In genomic region chr10:82170808-82171207, GRCm38 (mm10) we compare ENCODE assay signal across 9 mouse cellular contexts. TPM values are rescaled to one million over a fixed set of nuclear protein-coding genes. Genes with fewer than 3 reads are reported as not detected.
A peak's percentile ranks its signal among the peaks of the same experiment; 100 is the strongest.
DNase-seq lines count a peak whose midpoint lies in the region; ATAC-seq lines count a peak whose summit lies in the region.
"Had no signal": no experiment of that assay in that cellular context is flagged by ENCODE, and none has a peak within 500 bp of the region (broad histone marks: within the 10 kb centered on the region; RNA-seq: fewer than 3 reads in every experiment).

No protein-coding gene starts in this region.

- no peak overlapping the region for H3K9ac ChIP-seq in kidney, embryonic 16.5 days (replicated peaks; ENCODE audit: low read length)
- H3K9ac ChIP-seq: embryonic facial prominence, embryonic 15.5 days had no signal

- H3K9me3 ChIP-seq in kidney, embryonic 16.5 days (ENCODE audit: low read length) = no peaks in the 10 kb centered on the region; the same call in 1 of the 2 replicates
- H3K9me3 ChIP-seq in forebrain, embryonic 10.5 days = peaks cover 41% of the 10 kb centered on the region
- H3K9me3 ChIP-seq: embryonic facial prominence, embryonic 15.5 days had no signal

- WGBS in kidney, embryonic 16.5 days = 62% methylated on average over 2 of the region's 2 CpGs
- WGBS in forebrain, embryonic 10.5 days = 62% methylated on average over 2 of the region's 2 CpGs

- H3K4me3 ChIP-seq in kidney, embryonic 16.5 days (ENCODE audit: low read length) = no peak overlapping the region
- no peak overlapping the region for H3K4me3 ChIP-seq in forebrain, embryonic 10.5 days
- H3K4me3 ChIP-seq: embryonic facial prominence, embryonic 15.5 days had no signal

- no peaks in the 10 kb centered on the region for H3K27me3 ChIP-seq in kidney, embryonic 16.5 days (ENCODE audit: insufficient read depth, low read length)
- no peaks in the 10 kb centered on the region for H3K27me3 ChIP-seq in forebrain, embryonic 10.5 days (ENCODE audit: poor library complexity, severe bottlenecking)
- H3K27me3 ChIP-seq: embryonic facial prominence, embryonic 15.5 days had no signal

- H3K27ac ChIP-seq in kidney, embryonic 16.5 days (ENCODE audit: low read length) = no peak overlapping the region
- no peak overlapping the region for H3K27ac ChIP-seq in forebrain, embryonic 10.5 days
- H3K27ac ChIP-seq: embryonic facial prominence, embryonic 15.5 days had no signal

- H3K36me3 ChIP-seq in kidney, embryonic 16.5 days (ENCODE audit: insufficient read depth, low read length) = no peaks in the 10 kb centered on the region
- H3K36me3 ChIP-seq in forebrain, embryonic 10.5 days (replicated peaks) = no peaks in the 10 kb centered on the region
- H3K36me3 ChIP-seq: embryonic facial prominence, embryonic 15.5 days had no signal

- peak; percentile 8 to 13 for DNase-seq in cerebellum, adult 18-20 months
- DNase-seq in kidney, postnatal 36 days = peak; percentile 4 to 8
- peak; percentile 11 for DNase-seq in MEL-GATA-1-ER (ENCODE audit: extremely low read depth, low read depth)
- DNase-seq in lung, postnatal 14 days = peak; percentile 11
- DNase-seq in forebrain, embryonic 10.5 days (ENCODE audit: extremely low spot score, low spot score) = no peak

- H3K4me2 ChIP-seq in kidney, embryonic 16.5 days (replicated peaks; ENCODE audit: low read depth, low read length) = no peak overlapping the region
- H3K4me2 ChIP-seq: embryonic facial prominence, embryonic 15.5 days had no signal

- no peak for ATAC-seq in cerebellum, adult (ENCODE audit: insufficient number of reproducible peaks, low FRiP score, low TSS enrichment)
- no peak for ATAC-seq in kidney, embryonic 16.5 days (ENCODE audit: low FRiP score, low TSS enrichment)
- no peak for ATAC-seq in monocyte, adult 5-6 weeks (replicated peaks; ENCODE audit: insufficient number of reproducible peaks, low FRiP score, low TSS enrichment, poor library complexity, severe bottlenecking)

- H3K4me1 ChIP-seq in kidney, embryonic 16.5 days (ENCODE audit: insufficient read depth, low read length) = no peaks in the 10 kb centered on the region
- no peaks in the 10 kb centered on the region for H3K4me1 ChIP-seq in forebrain, embryonic 10.5 days
- H3K4me1 ChIP-seq: embryonic facial prominence, embryonic 15.5 days had no signal

RNA-seq across cellular contexts. Expression of gene AU041133, which starts 43.0 kb away (rescaled TPM):
- polyA plus RNA-seq in kidney, embryonic 16.5 days (2015; fragmentation: Nextera tagmentation; extraction: Ambion mirVana) = 6.2 and 7.0 TPM in 2 replicates
- total RNA-seq in monocyte, adult 5-6 weeks (2017) = 4.5 to 10.8 TPM (median 6.6 TPM) in 3 replicates
- 4.6 and 5.0 TPM in 2 replicates for polyA plus RNA-seq in forebrain, embryonic 10.5 days (2016; fragmentation: Nextera tagmentation; extraction: Ambion mirVana)
